Mouse (Mus musculus) hindbrain, embryonic 14.5 days (tissue): ENCODE measurements around the gene Sash1. TPM values are rescaled to one million over a fixed set of nuclear protein-coding genes. Genes with fewer than 3 reads are reported as not detected.

Experiments used
- ATAC-seq: fragments of 200-750 bp; cut with Nextera tagmentation; 2 replicates; pipeline ENCODE4 v1.8.0; 2017; ENCODE audit warnings: moderate number of reproducible peaks, mild to moderate bottlenecking, moderate TSS enrichment, moderate library complexity; ENCODE audit not compliant: low FRiP score
- DNase-seq: peaks from one replicate; pipeline ENCODE4 v3.0.0-alpha.2; 2015; ENCODE audit warnings: low spot score
- H3K27ac ChIP-seq: fragments of 300-500 bp; sonication (generic); 2 replicates; pipeline ENCODE4 v1.5.1; 2014; ENCODE audit warnings: mild to moderate bottlenecking, moderate library complexity
- H3K27me3 ChIP-seq: fragments of 300-500 bp; sonication (generic); 2 replicates; pipeline ENCODE4 v1.6.1; 2014; ENCODE audit warnings: mild to moderate bottlenecking, low read length, mixed read lengths; ENCODE audit not compliant: control insufficient read depth, insufficient read depth
- H3K36me3 ChIP-seq: fragments of 300-500 bp; sonication (generic); replicated peaks from 2 replicates; pipeline ENCODE4 v1.6.1; 2014; ENCODE audit not compliant: control insufficient read depth, insufficient read depth
- H3K4me1 ChIP-seq: fragments of 300-500 bp; sonication (generic); replicated peaks from 2 replicates; pipeline ENCODE4 v1.6.1; 2014; ENCODE audit warnings: antibody characterized with exemption, low read length, mixed read lengths; ENCODE audit not compliant: control insufficient read depth, insufficient read depth
- H3K4me2 ChIP-seq: fragments of 300-500 bp; sonication (generic); replicated peaks from 2 replicates; pipeline ENCODE4 v1.6.1; 2014; ENCODE audit warnings: mild to moderate bottlenecking, moderate library complexity
- H3K4me3 ChIP-seq: fragments of 300-500 bp; sonication (generic); replicated peaks from 2 replicates; pipeline ENCODE4 v1.5.1; 2014; ENCODE audit warnings: mild to moderate bottlenecking, low read length
- H3K9ac ChIP-seq: fragments of 300-500 bp; sonication (generic); 2 replicates; pipeline ENCODE4 v1.6.1; 2014
- H3K9me3 ChIP-seq: fragments of 300-500 bp; sonication (generic); 2 replicates; pipeline ENCODE4 v1.6.1; 2016; ENCODE audit warnings: low read length; ENCODE audit not compliant: control insufficient read depth
- WGBS: fragments of 180-500 bp; shearing (Covaris S2); extraction: QIAGEN DNeasy Blood & Tissue Kit; methylation state at CpG from one replicate; pipeline ENCODE4 v1.1.7; 2014; 5-methylcytosine and 5-hydroxymethylcytosine counted together
- polyA plus RNA-seq: library from polyadenylated mRNA; unstranded; fragments of >200 nt; fragmentation: Nextera tagmentation; extraction: Ambion mirVana; gene quantifications from 2 replicates; pipeline ENCODE4 v1.2.1, GENCODE M21; 2014

Sash1 gene
- 4.0 and 5.3 TPM in 2 replicates for polyA plus RNA-seq

GRCm38 (mm10) chr10:8885630-8886527 is at the start of gene Sash1:
Sash1 (minus strand) TSS chr10:8886070.
- Histone ChIP-seq H3K27me3 (peaks cover 15% of the 10 kb centered on the region), H3K27ac (peak within 1 kb of the TSS; percentile 69), H3K9me3 (no peaks in the 10 kb centered on the region), H3K36me3 (no peaks in the 10 kb centered on the region), H3K4me3 (peak within 1 kb of the TSS; percentile 60), H3K4me2 (peak within 1 kb of the TSS; percentile 90), H3K4me1 (peaks cover 4% of the 10 kb centered on the region; the same call in 1 of the 2 replicates), H3K9ac (peak within 1 kb of the TSS; percentile 42)
- DNase-seq (peak; percentile 74), ATAC-seq (peak; percentile 92)
- WGBS, result under 1% methylated on average over 79 of the region's 80 CpGs

GRCm38 (mm10) chr10:8935601-8936000 is 49.7 kb upstream of the Sash1 start:
- Histone ChIP-seq H3K4me2 (no peak overlapping the region), H3K27ac (no peak overlapping the region), H3K9ac (no peak overlapping the region), H3K27me3 (no peaks in the 10 kb centered on the region), H3K4me3 (no peak overlapping the region), H3K4me1 (no peaks in the 10 kb centered on the region), H3K9me3 (no peaks in the 10 kb centered on the region), H3K36me3 (no peaks in the 10 kb centered on the region)
- DNase-seq (no peak), ATAC-seq (no peak)
- 71% methylated on average over 4 of the region's 4 CpGs for whole genome bisulfite sequencing

GRCm38 (mm10) chr10:8933451-8934372 is 47.8 kb upstream of the Sash1 start:
- DNase-seq, result no peak
- H3K27me3 ChIP-seq, result no peaks in the 10 kb centered on the region
- H3K4me1 ChIP-seq, result 0 out of 2 replicates have a peak, but pooled peaks cover under 1% of the 10 kb centered on the region
- no peak overlapping the region for H3K27ac ChIP-seq
- no peaks in the 10 kb centered on the region for H3K9me3 ChIP-seq
- H3K4me2 ChIP-seq, result no peak overlapping the region
- WGBS, result 87% methylated on average over 10 of the region's 10 CpGs
- H3K4me3 ChIP-seq, result no peak overlapping the region
- H3K36me3 ChIP-seq, result no peaks in the 10 kb centered on the region
- no peak overlapping the region for H3K9ac ChIP-seq
- no peak for ATAC-seq

- no peaks in the 10 kb centered on the region for H3K9me3 ChIP-seq
- no peaks in the 10 kb centered on the region for H3K27me3 ChIP-seq
- H3K4me3 ChIP-seq, result no peak overlapping the region
- 0 out of 2 replicates have a peak, but pooled peaks cover 4% of the 10 kb centered on the region for H3K4me1 ChIP-seq
- H3K27ac ChIP-seq, result no peak overlapping the region
- no peak overlapping the region for H3K4me2 ChIP-seq
- no peaks in the 10 kb centered on the region for H3K36me3 ChIP-seq
- DNase-seq (no peak), ATAC-seq (no peak)
- 88% methylated on average over 8 of the region's 8 CpGs for WGBS
- H3K9ac ChIP-seq, result no peak overlapping the region
These were observed 45.8 kb upstream of the Sash1 start for GRCm38 (mm10) chr10:8931548-8932240.

GRCm38 (mm10) chr10:8930672-8931071 is 44.8 kb upstream of the Sash1 start:
- H3K36me3 ChIP-seq, result no peaks in the 10 kb centered on the region
- ATAC-seq, result no peak
- no peak overlapping the region for H3K9ac ChIP-seq
- 0 out of 2 replicates have a peak, but pooled peaks cover 4% of the 10 kb centered on the region for H3K4me1 ChIP-seq
- no peaks in the 10 kb centered on the region for H3K27me3 ChIP-seq
- no peak overlapping the region for H3K27ac ChIP-seq
- H3K4me2 ChIP-seq, result no peak overlapping the region
- no peak overlapping the region for H3K4me3 ChIP-seq
- no peak for DNase-seq
- H3K9me3 ChIP-seq, result no peaks in the 10 kb centered on the region

- peak; percentile 31; the same call in 1 of the 2 replicates for ATAC-seq
- Histone ChIP-seq H3K36me3 (no peaks in the 10 kb centered on the region), H3K4me1 (0 out of 2 replicates have a peak, but pooled peaks cover 4% of the 10 kb centered on the region), H3K9ac (no peak overlapping the region), H3K4me2 (no peak overlapping the region), H3K4me3 (no peak overlapping the region), H3K27me3 (no peaks in the 10 kb centered on the region), H3K9me3 (no peaks in the 10 kb centered on the region), H3K27ac (peak overlapping the region; percentile 38; the same call in 1 of the 2 replicates)
- 46% methylated on average over 10 of the region's 10 CpGs for WGBS
- no peak for DNase-seq
These were observed 43.1 kb upstream of the Sash1 start for GRCm38 (mm10) chr10:8928775-8929647.

- Histone ChIP-seq H3K4me1 (0 out of 2 replicates have a peak, but pooled peaks cover 4% of the 10 kb centered on the region), H3K9me3 (no peaks in the 10 kb centered on the region), H3K27me3 (no peaks in the 10 kb centered on the region), H3K4me3 (no peak overlapping the region), H3K9ac (no peak overlapping the region), H3K27ac (no peak overlapping the region), H3K36me3 (no peaks in the 10 kb centered on the region), H3K4me2 (no peak overlapping the region)
- no peak for DNase-seq
- ATAC-seq, result no peak
These were observed 42.4 kb upstream of the Sash1 start for GRCm38 (mm10) chr10:8928261-8928660.

- DNase-seq, result no peak
- H3K27ac ChIP-seq, result no peak overlapping the region
- H3K27me3 ChIP-seq, result no peaks in the 10 kb centered on the region
- H3K9me3 ChIP-seq, result no peaks in the 10 kb centered on the region
- H3K9ac ChIP-seq, result no peak overlapping the region
- ATAC-seq, result no peak
- H3K4me2 ChIP-seq, result no peak overlapping the region
- H3K4me3 ChIP-seq, result no peak overlapping the region
- 0 out of 2 replicates have a peak, but pooled peaks cover 4% of the 10 kb centered on the region for H3K4me1 ChIP-seq
- 86% methylated on average over 3 of the region's 3 CpGs for WGBS
- no peaks in the 10 kb centered on the region for H3K36me3 ChIP-seq
These were observed 41.0 kb upstream of the Sash1 start for GRCm38 (mm10) chr10:8926906-8927305.
